Mouse (Mus musculus) WW6 (cell line): ENCODE results near the gene Stim2.

Experiments
- DNase-seq: peaks from one replicate; pipeline ENCODE4 v3.0.0-alpha.2; 2013; ENCODE audit warnings: low read depth, low spot score

Gene Stim2

DNA sequence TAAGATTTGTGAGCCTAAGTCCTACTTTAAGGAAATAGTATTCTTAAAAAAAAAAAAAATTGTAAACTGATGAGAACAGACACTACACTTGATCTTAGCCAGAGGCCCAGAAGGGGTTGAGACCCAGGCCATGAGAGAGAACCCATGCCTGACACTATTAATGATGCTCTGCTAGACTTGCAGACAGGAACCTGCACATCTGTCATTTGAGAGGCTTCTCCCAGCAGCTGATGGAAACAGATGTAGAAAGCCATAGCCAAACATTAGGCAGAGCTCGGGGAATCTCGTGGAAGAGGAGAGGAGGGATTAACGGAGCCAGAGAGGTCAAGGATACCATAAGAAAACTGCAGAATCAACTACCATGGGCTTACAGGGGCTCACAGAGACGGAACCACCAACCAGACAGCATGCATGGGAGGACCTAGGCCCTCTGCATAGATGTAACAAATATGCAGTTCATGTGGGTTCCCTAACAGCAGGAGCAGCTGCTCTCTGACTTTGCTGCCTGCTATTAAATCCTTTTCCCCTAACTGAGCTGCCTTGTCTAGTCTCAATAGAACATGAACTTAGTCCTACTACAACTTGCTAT is 50.9 kb downstream of the Stim2 start:
- no peak for DNase-seq

DNA sequence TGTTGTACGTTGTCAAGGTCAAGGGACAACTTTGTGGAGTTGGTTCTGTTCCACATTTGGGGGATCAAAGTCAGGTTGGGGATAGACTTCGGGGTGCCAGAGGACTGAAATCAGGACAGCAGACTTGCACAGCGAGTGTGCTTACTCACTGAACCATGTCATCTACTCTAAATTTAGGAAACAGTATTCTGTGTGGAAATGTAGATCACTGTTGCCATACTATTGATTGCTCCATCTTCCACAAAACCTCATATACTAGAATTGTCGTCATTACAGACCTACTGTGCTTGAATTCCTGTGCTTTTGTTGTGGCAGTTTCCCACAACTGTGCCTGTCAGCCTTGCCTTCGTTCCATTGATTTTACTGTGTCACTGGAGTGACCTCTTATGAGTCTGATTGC is 51.6 kb downstream of the Stim2 start:
- DNase-seq = no peak

DNA sequence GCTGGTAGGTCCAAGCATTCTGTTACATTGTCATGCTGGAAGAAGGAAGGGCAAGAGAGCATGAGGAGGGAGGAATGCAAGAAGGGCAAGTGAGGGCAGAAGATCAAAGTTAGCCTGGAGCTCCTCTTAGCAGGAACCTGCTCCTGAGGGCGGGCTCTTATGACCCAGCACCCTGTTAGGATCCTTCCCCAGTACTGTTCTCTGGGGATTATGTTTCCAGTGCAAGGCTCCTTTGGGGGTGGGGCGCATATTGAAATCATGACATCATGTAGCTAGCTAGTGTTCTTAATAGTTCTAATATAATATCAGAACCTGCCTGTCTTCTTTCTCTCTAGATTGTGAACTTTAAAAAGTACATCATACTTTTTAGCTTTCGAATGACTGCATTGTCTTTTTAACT is 52.8 kb downstream of the Stim2 start:
- DNase-seq = no peak

DNA sequence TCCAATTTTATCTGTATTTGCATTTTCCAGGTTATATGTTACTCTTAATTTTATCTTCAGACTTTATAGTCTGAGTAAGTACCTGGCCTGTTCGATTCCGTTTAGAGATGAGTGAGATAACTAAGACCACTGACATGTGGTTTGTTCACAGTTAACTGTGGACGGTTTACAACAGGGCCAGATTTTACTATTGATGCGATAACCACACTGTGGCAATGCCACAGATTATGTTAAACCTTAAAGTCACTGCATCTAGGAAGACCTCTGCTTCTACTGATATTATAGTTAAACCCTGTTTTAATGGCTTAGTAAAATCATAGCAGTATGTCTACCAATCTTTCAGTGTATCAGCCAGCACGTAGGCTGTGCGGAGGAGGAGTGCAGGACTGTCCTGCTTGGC is 53.9 kb downstream of the Stim2 start:
- no peak for DNase-seq

DNA sequence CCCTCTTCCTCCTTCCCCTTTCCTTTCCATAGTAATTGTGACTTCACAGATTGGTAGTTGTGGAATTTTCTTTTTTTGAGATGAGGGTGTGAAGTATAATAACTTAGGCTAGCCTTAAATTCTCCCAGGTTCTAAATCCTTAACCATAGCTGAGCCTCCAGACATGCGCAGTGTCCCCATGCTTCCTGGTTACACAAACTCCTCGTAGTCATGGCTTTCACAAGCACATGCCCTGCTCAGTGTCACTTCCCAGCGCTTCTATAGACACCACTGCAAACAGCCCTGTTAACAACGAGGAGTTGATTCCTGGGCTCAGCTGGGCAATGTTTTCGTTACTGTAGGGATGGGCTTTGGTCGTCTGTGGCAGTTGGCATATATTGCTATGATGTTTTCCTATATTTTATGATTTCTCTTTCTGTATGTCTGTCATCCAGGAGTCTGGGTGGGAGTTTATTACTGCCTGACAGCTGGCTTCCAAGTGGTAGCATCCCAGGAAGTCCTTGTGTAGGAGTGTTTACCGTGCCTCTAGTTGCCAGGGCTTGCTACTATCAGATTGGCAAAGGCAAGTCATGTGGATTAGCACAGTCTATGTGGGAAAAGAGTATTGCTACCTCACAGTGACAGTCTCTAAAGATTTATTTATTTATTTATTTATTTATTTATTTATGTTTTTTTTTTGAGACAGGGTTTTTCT is 55.5 kb downstream of the Stim2 start:
- no peak for DNase-seq

DNA sequence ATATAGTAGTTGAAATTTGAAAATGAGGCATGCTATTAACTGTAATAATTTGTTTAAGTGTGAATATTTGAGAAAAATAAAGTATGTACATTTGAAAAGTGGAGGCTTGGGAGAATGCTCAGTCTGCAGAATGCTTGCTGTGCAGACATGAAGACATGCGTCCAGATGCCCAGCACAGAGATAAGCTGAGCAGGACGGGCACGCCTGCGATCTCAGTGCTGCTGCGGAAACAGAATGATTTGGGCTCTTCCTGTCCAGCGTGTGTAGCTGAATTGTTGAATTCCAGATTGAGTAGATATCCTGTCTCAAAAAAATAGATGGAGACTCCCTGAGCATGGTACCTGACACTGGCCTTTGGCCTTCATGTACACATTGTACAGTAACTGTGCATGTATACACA is 58.0 kb downstream of the Stim2 start:
- DNase-seq = no peak

DNA sequence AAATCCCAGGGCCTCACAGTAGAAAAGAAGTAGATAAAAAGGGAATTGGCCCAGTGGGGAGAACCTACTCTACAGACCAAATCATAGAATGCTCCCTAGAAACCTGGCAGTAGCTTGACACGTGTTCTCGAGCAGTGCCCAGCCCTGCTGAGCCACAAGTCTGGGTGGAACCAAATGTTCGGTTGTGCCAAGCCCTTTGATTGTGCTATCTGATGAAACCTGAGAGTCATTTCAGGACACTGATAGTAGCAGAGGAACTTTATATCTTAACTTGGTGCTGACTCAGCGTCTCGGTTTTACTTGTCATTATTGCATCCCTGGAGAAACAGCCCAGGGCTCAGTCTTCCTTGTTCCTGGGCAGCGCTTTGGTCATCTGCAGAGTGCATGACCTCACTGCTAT is 61.7 kb downstream of the Stim2 start:
- DNase-seq = no peak

DNA sequence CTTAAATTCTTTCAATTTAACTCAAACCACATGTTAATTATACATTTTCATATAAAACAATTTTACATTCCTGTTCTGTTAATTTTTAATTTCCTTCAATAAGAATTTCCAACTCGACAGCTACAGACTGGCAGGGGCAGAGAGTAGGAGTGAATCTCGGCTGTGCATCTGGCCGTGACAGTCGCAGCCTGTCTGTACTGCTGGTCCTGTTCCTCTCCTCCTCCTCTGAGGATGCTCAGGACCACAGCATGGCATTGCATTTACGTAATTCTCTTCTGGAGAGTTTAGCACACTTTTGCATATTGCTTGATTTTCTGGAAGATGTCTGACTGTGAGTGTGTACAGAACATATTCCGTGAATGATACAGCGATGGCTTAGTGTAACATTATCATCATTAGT is 63.8 kb downstream of the Stim2 start:
- no peak for DNase-seq

DNA sequence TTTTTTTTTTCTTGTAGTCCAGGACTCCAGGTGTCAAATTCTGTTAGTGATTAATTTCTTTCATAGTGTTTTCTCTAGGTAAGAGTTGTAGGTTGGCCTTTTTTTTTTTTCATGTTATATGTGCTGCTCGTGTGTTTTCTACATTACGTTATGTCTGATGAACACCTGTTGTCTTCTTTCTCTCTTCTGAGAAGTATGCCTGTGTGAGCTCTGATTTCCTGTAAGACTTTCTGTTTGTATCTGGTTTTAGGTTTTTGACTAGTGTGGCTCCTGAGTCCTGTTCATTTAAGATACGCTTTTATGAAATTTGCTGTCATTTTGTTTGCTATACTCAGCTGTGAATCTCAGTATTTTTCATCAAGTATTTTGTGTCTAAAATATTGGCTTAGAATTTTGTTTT is 69.3 kb downstream of the Stim2 start:
- no peak for DNase-seq

DNA sequence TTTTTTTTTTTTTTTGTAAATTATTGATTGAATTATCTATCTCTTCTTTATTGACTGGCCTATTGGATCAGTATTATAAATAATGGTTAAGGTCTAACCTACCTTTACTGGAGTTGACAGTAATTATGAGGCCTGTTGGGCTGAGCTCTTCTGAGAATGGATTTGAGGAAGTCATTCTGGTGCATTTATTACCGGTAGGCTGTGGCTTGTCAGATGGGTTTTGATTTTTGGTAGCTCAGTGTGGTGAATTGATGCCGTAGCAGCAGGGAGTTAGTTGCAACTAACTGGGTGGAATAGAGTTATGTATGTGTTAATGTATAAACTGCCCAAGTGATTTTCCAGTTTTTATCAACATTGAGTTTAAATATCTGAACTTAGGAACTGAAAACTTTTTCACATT is 72.2 kb downstream of the Stim2 start:
- DNase-seq = no peak

DNA sequence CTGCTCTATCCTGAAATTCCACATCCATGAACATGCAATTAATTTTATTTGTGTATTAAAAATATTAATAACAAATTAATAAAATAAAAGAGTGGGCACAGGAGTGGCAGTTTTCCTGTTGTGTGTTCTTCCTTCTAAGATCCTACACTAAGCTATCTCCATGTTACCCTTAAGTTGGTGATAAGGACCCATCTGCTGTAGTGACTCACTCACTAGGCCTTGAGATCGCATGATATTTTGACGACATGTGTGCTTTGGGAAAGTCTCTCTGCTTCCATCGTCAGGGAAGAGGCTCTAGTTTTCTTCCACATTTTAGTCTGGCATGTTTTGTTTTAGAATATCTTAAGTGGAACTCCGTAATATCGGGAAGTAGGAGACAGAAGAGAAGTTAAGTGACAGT is 73.0 kb downstream of the Stim2 start:
- DNase-seq = no peak

DNA sequence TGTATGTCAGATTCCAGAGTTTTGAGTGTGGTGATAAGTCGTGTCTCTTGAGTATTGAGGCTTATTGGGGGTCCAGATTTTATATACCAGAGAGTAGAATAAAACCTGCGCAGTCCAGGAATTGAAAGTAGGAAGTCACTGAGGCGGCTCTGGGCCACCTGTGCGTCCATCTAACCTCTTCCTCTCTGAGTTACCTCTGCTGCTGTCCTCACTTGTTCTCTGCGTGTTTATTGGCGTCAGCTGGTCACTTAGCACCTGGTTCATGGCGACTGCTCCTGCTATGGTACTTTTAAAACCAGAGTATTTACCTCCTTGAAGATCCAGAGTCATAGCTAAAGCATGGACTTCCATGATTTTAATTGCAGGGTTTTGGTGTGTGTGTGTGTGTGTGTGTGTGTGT is 73.4 kb downstream of the Stim2 start:
- DNase-seq = no peak

DNA sequence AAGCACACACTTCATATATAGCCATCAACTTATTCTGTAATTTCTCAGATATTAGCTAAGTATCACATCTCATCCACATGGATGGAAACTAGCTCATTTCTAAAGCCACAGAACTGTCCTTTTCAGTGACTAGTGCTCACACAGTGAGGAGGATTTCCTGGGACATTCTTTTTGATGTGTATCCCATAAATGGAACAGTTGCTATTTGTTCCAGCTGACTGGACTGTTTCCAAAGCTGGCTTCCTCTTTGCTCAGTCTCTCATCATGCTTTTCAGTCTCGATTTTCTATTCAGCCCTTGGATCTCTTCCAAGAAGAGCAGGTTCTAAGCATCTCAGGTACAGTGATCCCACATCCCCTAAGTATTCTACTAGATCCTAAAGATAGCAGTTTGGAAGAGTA is 75.0 kb downstream of the Stim2 start:
- no peak for DNase-seq

DNA sequence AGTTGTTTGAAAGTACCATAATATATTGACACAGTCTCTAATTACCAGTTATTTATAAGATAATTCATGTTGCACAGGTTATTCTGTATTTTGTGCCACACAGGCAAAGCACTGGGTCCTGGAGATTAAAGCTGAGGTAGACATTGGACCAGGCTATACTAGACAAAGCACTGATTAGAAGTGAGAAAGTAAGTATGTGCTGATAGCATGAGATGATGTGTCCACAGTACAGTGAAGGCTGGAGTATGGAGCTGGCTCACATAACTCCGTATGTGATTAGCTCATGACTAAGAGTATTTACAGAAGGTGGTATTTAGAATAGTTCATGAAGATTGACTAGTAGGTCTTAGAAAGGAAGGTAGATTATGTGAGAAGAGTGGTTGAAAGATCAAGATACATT is 81.7 kb downstream of the Stim2 start:
- no peak for DNase-seq

DNA sequence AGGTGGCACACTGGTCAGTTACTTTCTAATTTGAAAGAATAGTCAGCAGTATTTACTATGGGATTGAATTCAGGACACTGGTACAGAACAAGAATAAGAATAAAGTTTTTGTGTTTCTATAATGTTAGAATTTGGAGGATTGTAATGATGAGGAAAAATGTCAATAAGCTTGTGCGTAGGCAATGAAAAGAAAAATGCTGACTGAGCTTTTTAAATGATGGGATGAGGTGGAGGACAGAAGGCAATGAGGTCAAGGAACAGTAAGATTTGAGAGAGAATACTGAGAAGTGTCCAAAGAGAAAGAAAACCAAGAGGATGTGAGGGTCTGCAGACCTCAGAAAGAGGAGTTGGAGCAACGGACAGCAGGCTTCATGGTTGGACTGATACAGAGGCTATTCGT is 89.6 kb downstream of the Stim2 start:
- DNase-seq = no peak

DNA sequence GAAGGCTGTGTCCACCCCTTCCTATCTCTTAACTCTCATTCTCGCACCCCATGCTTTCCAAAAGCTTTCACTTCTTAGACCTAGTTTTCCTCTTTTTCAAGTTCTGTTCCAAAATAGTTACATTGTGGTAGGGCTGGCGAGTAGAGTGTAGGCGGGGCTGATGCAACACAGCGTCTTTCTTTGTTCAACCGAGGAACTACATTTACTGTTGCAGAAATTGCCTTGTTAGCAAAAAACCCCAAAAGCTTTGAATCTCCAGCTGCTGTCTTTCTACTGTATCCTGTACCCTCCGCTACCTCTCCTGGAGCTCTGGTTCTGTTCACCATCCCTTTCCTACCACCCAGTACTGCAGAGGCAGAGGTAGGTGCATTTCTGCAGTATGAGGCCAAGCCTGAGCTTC is 99.9 kb downstream of the Stim2 start:
- DNase-seq = no peak

DNA sequence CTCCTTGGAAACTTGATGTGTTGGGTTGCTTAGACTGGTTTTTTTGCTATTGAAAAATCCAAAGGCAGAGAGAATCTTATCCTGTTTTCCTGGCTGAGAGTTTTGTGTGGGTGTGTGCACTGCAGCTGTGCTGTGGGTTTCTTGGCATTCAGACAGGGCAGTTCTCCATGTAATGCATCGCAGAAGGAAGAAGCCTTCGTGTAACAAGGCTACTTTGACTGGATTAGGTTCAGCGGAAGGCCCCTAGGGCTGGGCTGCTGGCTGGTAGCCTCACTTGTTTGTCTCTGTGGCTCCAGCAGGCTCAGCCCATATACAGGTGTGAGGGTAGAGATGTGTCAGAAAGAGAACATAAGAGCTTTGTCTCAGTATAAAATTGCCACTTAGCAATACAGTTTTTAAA is 102.6 kb downstream of the Stim2 start:
- DNase-seq = no peak

DNA sequence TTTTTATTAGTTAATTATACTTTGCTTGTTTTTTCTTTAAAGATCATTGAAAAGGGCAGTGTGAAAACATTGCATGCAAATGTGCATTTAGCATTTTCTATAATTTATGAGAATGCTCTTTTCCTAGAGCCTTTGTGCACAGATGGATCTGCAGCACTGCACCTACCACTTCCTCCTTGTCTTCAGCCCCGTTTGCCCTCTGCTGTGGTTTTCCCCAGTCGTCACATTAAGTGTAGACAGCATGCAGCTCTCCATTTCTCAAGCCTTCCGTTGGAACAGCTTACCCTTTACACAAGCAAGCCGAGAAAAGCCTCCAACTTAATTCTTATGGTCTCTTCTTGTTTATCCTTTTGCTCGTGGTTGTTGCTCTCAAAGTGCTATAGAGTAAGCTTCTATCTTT is 103.0 kb downstream of the Stim2 start:
- DNase-seq = no peak

DNA sequence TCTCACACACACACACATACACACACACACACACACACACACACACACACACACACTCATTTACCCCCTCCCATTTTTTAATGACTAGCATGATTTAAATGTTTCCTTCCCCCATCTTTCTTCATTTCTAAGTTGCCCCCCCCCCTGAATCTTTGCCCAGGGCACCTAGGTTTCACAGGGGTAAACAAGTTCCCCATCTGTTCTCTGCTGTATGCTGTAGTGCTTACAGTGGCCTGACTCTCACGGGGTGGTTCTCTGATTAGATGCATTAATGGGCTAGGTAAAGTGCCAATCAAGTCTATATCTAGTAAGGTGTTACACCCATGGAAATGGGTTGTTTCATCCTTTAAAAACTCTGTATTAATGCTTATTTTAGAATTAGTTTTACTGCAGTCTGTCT is 103.7 kb downstream of the Stim2 start:
- no peak for DNase-seq

DNA sequence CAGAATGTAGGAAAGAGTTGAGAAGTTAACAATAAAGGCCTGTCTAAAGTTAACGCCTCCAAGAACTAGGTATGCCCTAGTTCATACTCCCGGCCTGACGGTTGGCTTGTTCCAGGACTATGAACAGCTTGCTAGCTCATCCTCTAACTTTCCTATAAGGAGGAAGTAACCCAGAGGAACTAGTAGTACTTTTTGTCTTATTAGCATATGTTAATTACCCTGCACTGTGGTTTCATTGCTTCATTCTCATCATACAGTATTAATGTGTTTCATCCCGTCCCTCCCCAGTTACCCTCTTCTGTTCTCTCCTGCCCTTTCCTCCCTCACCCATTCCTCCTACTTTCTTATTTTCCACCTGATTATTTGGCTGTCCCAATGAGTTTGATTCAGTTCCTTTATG is 108.4 kb downstream of the Stim2 start:
- no peak for DNase-seq

DNA sequence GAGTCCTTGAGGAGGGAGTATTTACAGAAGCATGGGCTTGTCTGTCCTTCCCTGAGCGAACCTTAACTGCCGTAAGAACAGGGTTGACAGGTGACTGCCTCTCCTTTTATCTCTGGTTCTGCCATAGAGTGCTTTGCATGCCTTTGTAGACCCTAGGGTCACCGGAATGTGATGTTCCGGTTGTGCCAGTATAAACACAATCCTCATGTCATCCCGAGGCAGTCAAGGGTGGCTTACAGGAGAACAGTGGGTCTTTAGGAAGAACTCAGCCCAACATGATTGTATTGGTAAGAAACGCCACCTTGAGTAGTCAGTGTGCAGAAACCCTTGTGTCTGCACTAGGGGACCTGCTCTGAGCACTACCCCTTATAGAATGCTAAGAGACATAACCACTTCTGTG is 108.8 kb downstream of the Stim2 start:
- no peak for DNase-seq

DNA sequence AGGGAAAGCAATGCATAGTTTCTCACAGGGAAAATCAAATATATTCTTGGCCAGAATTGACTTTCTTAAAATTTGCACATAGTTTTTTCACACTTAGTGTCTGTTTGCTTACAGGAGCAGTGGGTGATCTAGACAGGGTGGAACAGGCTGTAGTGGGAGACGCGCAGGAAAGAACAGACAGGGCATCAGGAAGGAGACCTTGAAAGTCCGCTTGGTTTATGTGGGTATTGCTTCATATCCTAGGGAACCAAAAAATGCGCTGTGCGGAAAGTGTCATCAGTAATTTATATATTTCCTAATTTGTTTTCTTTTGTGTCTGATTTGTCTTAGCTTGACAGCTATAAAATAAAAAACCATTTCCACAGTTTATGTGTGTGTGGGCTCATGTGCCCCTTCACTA is 110.8 kb downstream of the Stim2 start:
- no peak for DNase-seq

DNA sequence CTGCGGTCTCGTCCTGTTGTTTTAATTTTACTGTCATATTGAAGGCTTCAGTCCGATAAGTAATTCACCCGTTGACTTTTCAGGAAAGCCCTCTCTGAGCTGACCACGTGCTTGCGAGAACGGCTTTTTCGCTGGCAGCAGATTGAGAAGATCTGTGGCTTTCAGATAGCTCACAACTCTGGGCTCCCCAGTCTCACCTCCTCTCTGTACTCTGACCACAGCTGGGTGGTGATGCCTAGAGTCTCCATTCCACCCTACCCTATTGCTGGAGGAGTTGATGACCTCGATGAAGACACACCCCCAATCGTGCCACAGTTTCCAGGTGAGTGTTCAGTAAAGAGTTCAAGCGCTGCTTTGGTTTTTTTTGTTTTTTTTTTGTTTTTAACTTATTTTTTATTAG is 112.5 kb downstream of the Stim2 start:
- no peak for DNase-seq

DNA sequence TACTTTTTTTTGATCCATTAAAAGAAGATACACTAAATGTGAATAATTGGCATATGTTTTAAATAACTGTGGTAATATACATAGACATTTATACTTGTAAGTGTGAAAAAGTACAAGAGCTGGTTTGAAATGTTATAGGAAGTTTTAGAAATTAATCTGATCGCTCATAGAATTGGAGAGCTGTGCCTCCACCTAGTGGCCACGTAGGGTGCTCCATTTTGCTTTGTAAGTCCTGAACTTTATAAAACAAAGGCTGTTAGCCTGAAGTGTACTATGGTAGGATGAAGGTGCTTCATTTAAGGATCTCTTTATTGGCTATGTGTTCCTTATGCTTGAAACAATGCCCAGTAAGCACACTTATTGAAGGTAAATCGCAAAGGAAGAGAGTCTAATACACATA is 115.0 kb downstream of the Stim2 start:
- DNase-seq = no peak
